Mouse (Mus musculus) erythroblast, embryonic 14.5 days (primary cell): Measurements from ENCODE around the gene Hes2. TPM values are rescaled to one million over a fixed set of nuclear protein-coding genes. Genes with fewer than 3 reads are reported as not detected.

ENCODE experiments used
- H3K27me3 ChIP-seq: 2 replicates; pipeline ENCODE4 v1.6.1; 2012; ENCODE audit warnings: inconsistent platforms; ENCODE audit not compliant: control insufficient read depth
- H3K36me3 ChIP-seq: 2 replicates; pipeline ENCODE4 v1.6.1; 2012; ENCODE audit warnings: mild to moderate bottlenecking, inconsistent platforms; ENCODE audit not compliant: control insufficient read depth
- H3K4me1 ChIP-seq: 2 replicates; pipeline ENCODE4 v1.6.1; 2012; ENCODE audit warnings: inconsistent platforms; ENCODE audit not compliant: control insufficient read depth
- H3K4me3 ChIP-seq: replicated peaks from 2 replicates; pipeline ENCODE3; 2012; ENCODE audit warnings: moderate library complexity, mild to moderate bottlenecking, inconsistent platforms
- H3K9me3 ChIP-seq: 2 replicates; pipeline ENCODE4 v1.6.1; 2012; ENCODE audit warnings: low read length, inconsistent platforms, mixed read lengths; ENCODE audit not compliant: control insufficient read depth
- GATA1 ChIP-seq: IDR thresholded peaks from 2 replicates; pipeline ENCODE4 v1.6.1; 2012; ENCODE audit warnings: low read length, inconsistent platforms, mixed read lengths
- TAL1 ChIP-seq: IDR thresholded peaks from 3 replicates; pipeline ENCODE4 v1.6.1; 2012; ENCODE audit warnings: low read length, inconsistent platforms, mixed read lengths
- polyA plus RNA-seq: library from polyadenylated mRNA; stranded (reverse); fragments of >175 nt; gene quantifications from 2 replicates; pipeline ENCODE4 v1.2.3, GENCODE M21; 2012

The Hes2 gene
- polyA plus RNA-seq, 1 experiment, result not detected

DNA sequence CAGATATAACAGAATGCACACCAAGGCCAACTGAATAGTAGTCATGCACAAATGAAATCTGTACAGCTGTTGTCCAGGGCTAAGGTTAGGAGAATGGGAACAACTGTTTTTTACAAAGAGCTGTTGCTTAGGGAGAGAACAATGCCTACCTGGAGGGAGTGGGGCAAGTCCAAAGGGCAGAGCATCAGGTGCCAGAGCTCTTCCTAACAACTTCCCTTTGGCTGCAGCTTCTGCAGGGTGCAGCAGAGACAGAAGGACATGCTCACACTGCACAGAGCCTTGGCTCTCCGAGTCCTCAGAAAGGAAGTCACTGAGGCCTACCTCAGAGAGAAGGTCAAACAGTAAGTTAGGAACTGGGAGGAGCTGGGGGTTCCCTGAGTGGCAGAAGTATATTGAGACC, 41.0 kb downstream of the Hes2 start:
- TF ChIP-seq GATA1 (no peak), TAL1 (no peak)
- Histone ChIP-seq H3K36me3 (no peaks in the 10 kb centered on the region), H3K27me3 (no peaks in the 10 kb centered on the region), H3K4me1 (peaks cover 16% of the 10 kb centered on the region), H3K9me3 (no peaks in the 10 kb centered on the region), H3K4me3 (no peak overlapping the region)

DNA sequence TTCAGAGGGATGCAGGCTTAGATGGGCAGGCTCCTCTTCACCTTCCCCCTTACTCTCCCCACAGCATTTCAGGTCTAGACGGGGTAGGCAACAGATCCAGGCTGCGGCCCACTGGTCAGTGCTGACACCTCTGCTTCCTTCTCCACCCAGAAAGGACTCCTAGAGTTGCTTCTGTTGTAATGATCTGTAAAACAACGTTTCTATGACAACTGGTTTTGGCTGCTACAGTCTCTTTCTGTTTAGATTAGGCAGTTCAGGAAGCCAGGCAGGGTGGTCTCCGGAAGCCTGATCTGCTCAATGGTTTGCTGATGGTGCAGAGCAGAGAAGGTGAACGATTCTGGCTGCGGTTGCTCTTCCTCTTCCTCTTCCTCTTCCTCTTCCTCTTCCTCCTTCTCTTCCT, 42.8 kb downstream of the Hes2 start:
- Histone ChIP-seq H3K27me3 (no peaks in the 10 kb centered on the region), H3K4me3 (no peak overlapping the region)

DNA sequence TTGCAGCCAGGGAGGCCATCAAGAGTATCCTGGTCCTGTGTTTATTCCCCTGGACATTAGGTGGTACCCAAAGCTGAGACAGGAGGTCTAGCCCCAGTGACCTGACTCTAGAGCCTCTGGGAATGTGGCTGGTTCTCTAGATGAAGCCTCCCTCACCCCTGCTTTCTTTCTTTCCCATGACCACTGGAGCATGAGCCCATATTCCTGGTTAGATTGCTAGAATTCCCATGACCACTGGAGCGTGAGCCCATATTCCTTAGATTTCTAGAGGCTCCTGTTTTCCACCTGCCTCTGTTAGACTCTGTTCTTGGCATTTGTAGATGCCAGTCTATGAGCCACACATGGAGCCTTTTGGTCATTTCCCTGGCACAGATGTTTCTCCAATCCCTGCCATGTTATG, 43.8 kb downstream of the Hes2 start:
- Histone ChIP-seq H3K4me3 (no peak overlapping the region), H3K4me1 (peaks cover 14% of the 10 kb centered on the region), H3K27me3 (no peaks in the 10 kb centered on the region), H3K9me3 (no peaks in the 10 kb centered on the region), H3K36me3 (no peaks in the 10 kb centered on the region)
- TF ChIP-seq TAL1, result no peak
- TF ChIP-seq GATA1, result no peak

More for the DNA sequence above, 42.8 kb downstream of the Hes2 start:
- TF ChIP-seq TAL1, result no peak
- no peak for TF ChIP-seq GATA1
- H3K4me1 ChIP-seq, result peaks cover 17% of the 10 kb centered on the region
- no peaks in the 10 kb centered on the region for H3K36me3 ChIP-seq
- no peaks in the 10 kb centered on the region for H3K9me3 ChIP-seq

DNA sequence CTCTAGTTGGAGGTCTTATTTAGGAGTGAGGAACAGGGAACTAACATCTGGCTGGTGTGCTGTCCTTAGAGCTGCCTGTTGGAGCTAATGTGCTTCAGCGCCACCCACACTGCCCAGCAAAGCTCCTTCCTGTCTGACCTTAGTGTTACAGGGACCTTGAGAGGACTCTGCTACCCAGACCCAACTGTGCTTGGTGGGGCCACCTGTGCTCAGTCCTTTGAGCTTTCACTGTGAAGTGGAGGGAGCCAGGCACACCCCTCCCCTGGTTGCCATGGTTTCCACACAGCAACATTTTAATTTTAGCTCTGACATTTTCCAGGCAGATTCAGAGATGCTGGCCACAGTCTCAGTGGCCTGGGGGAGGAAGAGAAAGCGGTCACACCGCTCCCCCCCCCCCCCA, 44.2 kb downstream of the Hes2 start:
- Histone ChIP-seq H3K4me1 (peaks cover 14% of the 10 kb centered on the region), H3K36me3 (no peaks in the 10 kb centered on the region), H3K27me3 (no peaks in the 10 kb centered on the region), H3K4me3 (no peak overlapping the region), H3K9me3 (no peaks in the 10 kb centered on the region)
- no peak for TF ChIP-seq GATA1
- TF ChIP-seq TAL1, result no peak

DNA sequence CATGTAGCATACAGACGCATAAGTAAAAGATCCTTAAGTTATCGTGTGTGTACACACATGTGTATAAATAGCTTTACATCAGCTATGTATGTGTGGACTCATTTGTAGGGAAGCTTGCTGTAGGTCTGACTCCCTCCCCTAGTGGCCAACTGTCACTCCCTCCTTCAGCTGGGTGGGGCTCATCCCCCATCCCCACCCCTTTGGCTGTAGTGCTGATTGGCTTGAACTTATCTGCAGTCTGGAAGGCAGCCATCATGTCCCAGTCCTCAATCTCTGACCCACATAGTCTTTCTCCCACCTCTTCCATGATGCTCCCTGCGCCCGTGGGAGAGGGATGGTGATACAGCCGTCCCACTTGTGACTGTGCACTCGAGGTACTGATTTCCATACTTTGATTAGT, 46.0 kb downstream of the Hes2 start:
- Histone ChIP-seq H3K4me1 (peaks cover 14% of the 10 kb centered on the region), H3K9me3 (no peaks in the 10 kb centered on the region), H3K27me3 (no peaks in the 10 kb centered on the region), H3K4me3 (no peak overlapping the region), H3K36me3 (no peaks in the 10 kb centered on the region)
- TF ChIP-seq GATA1, result no peak
- no peak for TF ChIP-seq TAL1

DNA sequence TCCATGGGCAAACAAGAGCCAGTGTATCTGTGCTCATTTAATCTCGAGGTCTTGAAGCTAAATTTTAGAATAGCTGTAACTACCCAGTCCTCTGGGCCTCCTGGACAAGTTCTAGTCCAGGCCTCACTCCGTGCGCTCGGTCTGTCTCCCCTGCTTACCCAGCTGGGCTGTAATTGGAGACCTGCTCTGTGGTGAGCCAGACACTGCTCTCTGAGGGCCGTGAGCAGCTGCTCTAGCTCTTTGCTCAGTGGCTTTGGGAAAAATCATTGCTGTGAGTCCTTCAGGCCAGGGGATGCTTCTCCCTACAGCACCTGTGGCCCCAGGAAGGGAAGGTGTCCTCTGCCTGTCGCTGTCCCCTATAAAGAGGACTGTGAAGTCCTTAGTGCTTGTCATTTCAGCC, 47.5 kb downstream of the Hes2 start:
- H3K4me1 ChIP-seq, result peaks cover 14% of the 10 kb centered on the region
- no peaks in the 10 kb centered on the region for H3K9me3 ChIP-seq
- no peaks in the 10 kb centered on the region for H3K27me3 ChIP-seq
- TF ChIP-seq TAL1, result no peak
- TF ChIP-seq GATA1, result no peak
- H3K4me3 ChIP-seq, result no peak overlapping the region
- no peaks in the 10 kb centered on the region for H3K36me3 ChIP-seq

DNA sequence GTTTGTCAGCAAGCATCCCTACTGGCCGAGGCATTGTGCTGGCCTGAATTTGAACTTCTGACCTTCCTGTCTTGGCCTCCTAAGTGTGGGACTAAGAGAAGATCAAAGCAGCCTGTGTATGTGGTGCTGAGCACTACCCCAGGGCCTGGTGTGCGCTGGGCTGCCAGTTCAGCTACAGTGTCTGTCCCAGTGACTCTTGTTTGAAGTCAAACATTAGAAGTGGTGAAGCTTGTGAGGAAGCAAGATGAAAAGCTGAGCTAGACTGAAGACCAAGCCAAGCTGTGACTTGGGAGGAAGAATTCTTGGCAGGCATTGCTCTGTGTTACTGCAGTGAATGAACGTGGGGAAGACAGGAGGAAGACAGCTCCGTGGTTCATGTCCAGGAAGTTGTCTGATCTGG, 51.0 kb downstream of the Hes2 start:
- no peaks in the 10 kb centered on the region for H3K9me3 ChIP-seq
- TF ChIP-seq GATA1, result no peak
- no peak for TF ChIP-seq TAL1
- H3K4me3 ChIP-seq, result no peak overlapping the region
- no peaks in the 10 kb centered on the region for H3K27me3 ChIP-seq
- H3K4me1 ChIP-seq, result peaks cover 16% of the 10 kb centered on the region
- no peaks in the 10 kb centered on the region for H3K36me3 ChIP-seq

Other genes with a start within 250 kb of the Hes2 start
- gene Dnajc11, start 225.2 kb upstream of the Hes2 start, polyA plus RNA-seq, result 7.6 and 11.2 TPM in 2 replicates
- gene Thap3, start 169.9 kb upstream of the Hes2 start, polyA plus RNA-seq, result 1.8 and 2.4 TPM in 2 replicates
- gene Phf13, start 162.6 kb upstream of the Hes2 start, polyA plus RNA-seq, result 0.99 and 1.0 TPM in 2 replicates
- gene Klhl21, start 150.1 kb upstream of the Hes2 start, polyA plus RNA-seq, result 0.97 and 1.1 TPM in 2 replicates
- 0.82 and 0.86 TPM in 2 replicates for gene Zbtb48, start 131.2 kb upstream of the Hes2 start, polyA plus RNA-seq
- gene Tas1r1, start 120.3 kb upstream of the Hes2 start, polyA plus RNA-seq, result not detected in 2 replicates
- gene Nol9, start 119.5 kb upstream of the Hes2 start, polyA plus RNA-seq, result 0.72 and 0.87 TPM in 2 replicates
- 9.9 and 10.0 TPM in 2 replicates for gene Plekhg5, start 86.4 kb upstream of the Hes2 start, polyA plus RNA-seq
- gene Tnfrsf25, start 42.9 kb upstream of the Hes2 start, polyA plus RNA-seq, result 0.37 and 0.81 TPM in 2 replicates
- 0.08 and 0.11 TPM in 2 replicates for gene Espn, start 6.5 kb upstream of the Hes2 start, polyA plus RNA-seq
- gene Acot7, start 19.3 kb downstream of the Hes2 start, polyA plus RNA-seq, result 0.40 and 0.51 TPM in 2 replicates
- not detected in 2 replicates for gene Gpr153, start 115.4 kb downstream of the Hes2 start, polyA plus RNA-seq
- gene Hes3, start 132.8 kb downstream of the Hes2 start, polyA plus RNA-seq, result not detected in 2 replicates
- gene Icmt, start 138.4 kb downstream of the Hes2 start, polyA plus RNA-seq, result 1.6 and 2.6 TPM in 2 replicates
- gene Rnf207, start 160.1 kb downstream of the Hes2 start, polyA plus RNA-seq, result 0.01 TPM in 1 of 2 replicates, not detected in the other
- 13.4 and 13.6 TPM in 2 replicates for gene Rpl22, start 166.9 kb downstream of the Hes2 start, polyA plus RNA-seq
- gene Chd5, start 179.8 kb downstream of the Hes2 start, polyA plus RNA-seq, result under 0.01 and 0.02 TPM in 2 replicates